Mouse (Mus musculus) retina, adult 2 months (tissue): ENCODE measurements around the gene Htra2.

Source experiments
- DNase-seq: peaks from one replicate; pipeline ENCODE4 v3.0.0-alpha.2; 2012; ENCODE audit warnings: low read depth, low spot score

Htra2 gene

GRCm38 (mm10) chr6:83070247-83070310 lies 15.0 kb upstream of the Htra2 start, which contains the start of gene Tlx2:
Gene Tlx2, minus strand, starts transcription at chr6:83070293.
- no peak for DNase-seq

- DNase-seq, result no peak
These were observed 14.6 kb upstream of the Htra2 start for GRCm38 (mm10) chr6:83069488-83070246.

GRCm38 (mm10) chr6:83068706-83069487 lies 13.8 kb upstream of the Htra2 start:
- no peak for DNase-seq

GRCm38 (mm10) chr6:83068221-83068620 lies 13.1 kb upstream of the Htra2 start:
- DNase-seq, result no peak

- DNase-seq, result no peak
These were observed 11.4 kb upstream of the Htra2 start for GRCm38 (mm10) chr6:83066441-83066840.

GRCm38 (mm10) chr6:83065995-83066394 lies 10.9 kb upstream of the Htra2 start:
- DNase-seq, result no peak

GRCm38 (mm10) chr6:83058725-83059124 lies 3.7 kb upstream of the Htra2 start:
- DNase-seq, result no peak

GRCm38 (mm10) chr6:83057790-83058189 lies 2.7 kb upstream of the Htra2 start, which contains the start of gene Dqx1:
Gene Dqx1, plus strand, starts transcription at chr6:83057844.
- no peak for DNase-seq

- DNase-seq, result peak; percentile 98
These were observed 810 bp downstream of the Htra2 start, which contains the start of gene Aup1 for GRCm38 (mm10) chr6:83054074-83054851. Gene Aup1, plus strand, starts transcription at chr6:83054521.

- DNase-seq, result no peak
These were observed 1.7 kb downstream of the Htra2 start for GRCm38 (mm10) chr6:83053136-83053960.

GRCm38 (mm10) chr6:83049367-83049766 lies 5.7 kb downstream of the Htra2 start:
- no peak for DNase-seq

- DNase-seq, result no peak
These were observed 10.3 kb downstream of the Htra2 start for GRCm38 (mm10) chr6:83044742-83045141.

GRCm38 (mm10) chr6:83043993-83044392 lies 11.1 kb downstream of the Htra2 start:
- no peak for DNase-seq

- no peak for DNase-seq
These were observed 11.5 kb downstream of the Htra2 start for GRCm38 (mm10) chr6:83043561-83043960.

- no peak for DNase-seq
These were observed 14.5 kb downstream of the Htra2 start for GRCm38 (mm10) chr6:83040601-83041000.

GRCm38 (mm10) chr6:83038496-83039012 lies 16.5 kb downstream of the Htra2 start:
- DNase-seq, result peak; percentile 52

GRCm38 (mm10) chr6:83037188-83037587 lies 17.9 kb downstream of the Htra2 start:
- no peak for DNase-seq

GRCm38 (mm10) chr6:83034463-83035055 lies 20.5 kb downstream of the Htra2 start:
- DNase-seq, result no peak

GRCm38 (mm10) chr6:83033249-83034185 lies 21.6 kb downstream of the Htra2 start, which contains the start of the genes Dok1 and Loxl3:
Gene Dok1, minus strand, starts transcription at chr6:83033471.
Gene Loxl3, plus strand, starts transcription at chr6:83034173.
- DNase-seq, result no peak

- DNase-seq, result no peak
These were observed 22.3 kb downstream of the Htra2 start for GRCm38 (mm10) chr6:83032769-83033191.
